Mouse (Mus musculus): ENCODE measurements around the gene Usp7. TPM values are rescaled to one million over a fixed set of nuclear protein-coding genes. Genes with fewer than 3 reads are reported as not detected.
"Not testable (repeated sequence)": the region's sequence is repeated elsewhere in the genome, so short reads cannot be mapped to it uniquely, and the experiment has no call there.

Usp7 gene
- total RNA-seq, 2 experiments from 2014 or later = 93.2 to 93.6 TPM

DNA sequence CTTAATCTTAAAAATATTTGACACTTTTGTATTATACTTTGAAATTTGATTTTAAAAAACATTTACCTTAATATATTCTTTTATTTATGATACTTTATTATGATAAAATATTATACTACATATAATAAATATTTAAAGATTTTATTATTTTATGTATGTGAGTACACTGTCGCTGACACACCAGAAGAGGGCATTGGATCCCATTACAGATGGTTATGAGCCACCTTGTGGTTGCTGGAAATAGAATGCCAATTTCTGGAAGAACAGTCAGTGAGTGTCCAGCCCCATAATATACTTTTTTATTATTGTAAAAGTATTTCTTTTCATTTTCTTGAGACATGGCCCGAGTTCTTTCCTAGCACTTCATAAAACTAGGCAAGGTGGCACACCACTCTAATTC, 10.4 kb downstream of the Usp7 start:
- DNase-seq = no peak

DNA sequence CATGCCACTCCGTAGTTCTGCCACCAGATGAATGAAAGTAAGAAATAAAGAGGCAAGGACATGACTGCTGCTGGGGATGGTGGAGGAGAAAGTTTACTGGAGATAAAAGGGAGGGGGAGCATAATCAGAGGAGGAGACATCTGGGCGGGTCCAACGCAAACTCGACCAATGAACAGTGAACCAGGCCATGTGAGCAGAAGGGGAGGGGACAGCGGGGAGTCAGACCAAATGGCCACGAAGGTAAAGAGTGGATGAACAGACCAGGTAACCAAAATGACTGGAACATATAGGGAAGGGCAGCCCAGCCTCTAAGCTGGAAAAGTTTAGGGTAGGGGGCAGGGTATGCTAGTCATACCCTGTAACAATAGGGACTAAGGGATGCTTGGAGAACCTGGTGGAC, 10.9 kb downstream of the Usp7 start:
- DNase-seq = no peak

DNA sequence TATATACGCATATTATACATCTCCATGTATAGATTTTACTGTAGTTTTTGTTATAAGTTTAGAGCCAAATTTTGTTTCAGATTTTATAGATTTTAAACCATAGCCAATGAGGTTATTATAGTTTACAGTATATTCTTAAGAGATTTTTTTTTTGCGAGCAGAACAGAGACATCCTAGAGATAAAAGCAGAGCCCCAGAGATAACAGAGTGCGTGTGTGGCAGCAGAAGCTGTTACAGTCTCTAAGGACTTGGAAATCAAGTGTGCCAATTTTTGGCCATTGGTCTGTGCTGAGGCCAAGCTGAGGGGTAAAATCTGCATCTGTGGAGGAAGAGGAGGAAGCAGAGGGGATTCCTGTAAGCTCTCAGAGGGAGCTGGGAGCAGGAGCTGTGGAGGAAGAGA, 11.9 kb downstream of the Usp7 start:
- no peak for DNase-seq

GRCm38 (mm10) chr16:8778697-8779096, 13.4 kb downstream of the Usp7 start:
- DNase-seq = no peak

DNA sequence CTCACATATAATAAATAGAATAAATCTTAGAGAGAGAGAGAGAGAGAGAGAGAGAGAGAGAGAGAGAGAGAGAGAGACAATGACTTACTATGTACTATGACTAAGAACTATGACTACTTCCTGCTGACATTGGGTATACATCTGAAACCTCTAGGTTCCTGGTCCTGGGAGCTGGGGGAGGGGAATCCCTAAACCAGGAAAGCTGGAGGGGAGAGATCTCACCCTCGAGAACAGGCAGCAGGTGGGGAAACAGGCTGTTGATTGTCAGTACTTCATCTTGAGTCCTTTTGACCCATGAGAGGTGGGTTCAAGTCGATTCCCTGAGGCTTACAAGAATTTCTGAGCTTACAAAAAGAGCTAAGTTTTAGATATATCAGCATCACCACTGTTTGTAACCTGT, 14.9 kb downstream of the Usp7 start:
- no peak for DNase-seq

GRCm38 (mm10) chr16:8776634-8777033, 15.5 kb downstream of the Usp7 start:
- DNase-seq = no peak

- DNase-seq = no peak
Observed at GRCm38 (mm10) chr16:8771086-8771485, 21.0 kb downstream of the Usp7 start.

GRCm38 (mm10) chr16:8770342-8770741, 21.8 kb downstream of the Usp7 start:
- DNase-seq = not testable (repeated sequence)

- DNase-seq = no peak
Observed at GRCm38 (mm10) chr16:8769466-8769865, 22.6 kb downstream of the Usp7 start.

GRCm38 (mm10) chr16:8769065-8769464, 23.0 kb downstream of the Usp7 start:
- DNase-seq = peak; percentile 80

GRCm38 (mm10) chr16:8768588-8768987, 23.5 kb downstream of the Usp7 start:
- DNase-seq = no peak

- no peak for DNase-seq
Observed at GRCm38 (mm10) chr16:8768071-8768470, 24.0 kb downstream of the Usp7 start.

DNA sequence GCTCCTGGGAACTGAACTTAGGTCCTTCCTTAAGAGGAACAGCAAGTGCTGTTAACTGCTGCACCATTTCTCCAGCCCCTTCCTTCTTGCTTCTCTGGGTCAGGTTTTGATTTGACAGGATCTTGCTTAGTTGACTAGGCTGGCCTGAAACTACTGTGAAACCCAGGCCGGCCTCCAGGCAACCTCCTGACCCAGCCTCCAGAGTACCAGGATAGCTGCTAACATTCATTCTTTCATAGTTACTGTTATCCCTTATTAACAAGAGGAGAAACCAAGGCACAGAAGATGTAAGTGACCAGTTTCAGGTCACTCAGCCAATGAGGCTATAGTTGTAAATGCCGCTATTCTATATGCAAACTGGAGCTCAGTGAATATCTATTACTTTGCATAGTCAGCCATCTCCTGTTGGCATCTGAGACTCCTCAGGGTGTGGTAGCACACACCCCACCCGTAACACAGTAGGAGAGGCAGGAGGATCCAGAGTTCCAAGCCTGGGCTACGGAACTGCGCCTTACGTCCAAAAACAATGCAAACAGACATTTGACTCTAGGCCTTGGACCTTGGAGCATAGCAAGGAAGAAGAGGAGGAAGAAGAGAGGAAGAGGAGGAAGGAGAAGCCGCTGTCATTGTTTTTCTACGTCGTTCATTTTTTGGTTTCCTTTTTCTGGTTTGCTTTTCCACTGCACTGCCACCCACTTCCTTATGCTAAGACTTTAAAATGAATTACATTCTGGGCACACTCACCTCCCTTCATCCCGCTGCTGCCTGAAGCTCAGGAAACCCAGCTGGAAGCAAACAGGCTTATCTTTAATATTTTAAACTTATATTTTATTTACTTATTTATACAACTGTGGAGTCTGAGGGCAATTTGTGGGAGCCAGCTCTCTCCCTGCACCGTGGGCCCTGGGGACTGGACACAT, 24.7 kb downstream of the Usp7 start:
- DNase-seq = no peak

- DNase-seq = no peak
Observed at GRCm38 (mm10) chr16:8766196-8766595, 25.9 kb downstream of the Usp7 start.

GRCm38 (mm10) chr16:8764124-8764907, 27.8 kb downstream of the Usp7 start:
- DNase-seq = no peak

- DNase-seq = no peak
Observed at GRCm38 (mm10) chr16:8763028-8763427, 29.1 kb downstream of the Usp7 start.

DNA sequence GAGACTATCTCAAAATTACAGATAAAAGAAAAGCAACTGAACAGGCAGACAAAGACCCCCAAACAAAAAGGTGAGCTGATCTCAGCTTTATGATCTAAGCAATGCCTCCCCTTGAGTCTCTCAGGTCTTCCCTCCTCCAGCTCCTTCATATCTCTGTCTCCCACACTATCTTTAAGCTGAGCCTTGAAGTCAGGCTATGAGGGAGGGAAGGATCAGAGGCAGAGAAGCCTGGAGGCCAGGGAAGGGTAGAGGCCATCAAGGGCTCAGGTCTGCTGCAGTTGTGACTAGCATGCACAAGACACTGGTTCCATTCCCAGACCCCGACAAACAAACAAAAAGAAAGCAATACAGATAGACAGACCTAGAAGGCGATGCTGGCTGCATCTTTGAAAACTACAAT, 30.2 kb downstream of the Usp7 start:
- DNase-seq = no peak

- no peak for DNase-seq
Observed at GRCm38 (mm10) chr16:8761005-8761404, 31.1 kb downstream of the Usp7 start.

- no peak for DNase-seq
Observed at GRCm38 (mm10) chr16:8758979-8759378, 33.1 kb downstream of the Usp7 start.

- no peak for DNase-seq
Observed at GRCm38 (mm10) chr16:8758193-8758592, 33.9 kb downstream of the Usp7 start.

DNA sequence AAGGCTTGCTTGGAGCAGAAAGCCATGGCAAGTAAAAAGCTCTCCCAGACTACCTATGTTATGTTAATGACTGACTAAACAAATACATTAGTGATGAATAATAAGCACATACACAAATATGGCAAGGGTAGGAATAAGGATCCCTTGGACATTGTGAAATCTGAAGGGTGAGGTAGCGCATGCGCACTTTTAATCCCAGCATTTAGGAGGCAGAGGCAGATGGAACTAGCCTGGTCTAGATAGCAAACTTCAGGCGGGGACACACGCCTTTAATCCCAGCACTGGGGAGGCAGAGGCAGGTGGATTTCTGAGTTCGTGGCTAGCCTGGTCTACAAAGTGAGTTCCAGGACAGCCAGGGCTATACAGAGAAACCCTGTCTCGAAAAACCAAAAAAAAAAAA, 34.5 kb downstream of the Usp7 start:
- DNase-seq = not testable (repeated sequence)

DNA sequence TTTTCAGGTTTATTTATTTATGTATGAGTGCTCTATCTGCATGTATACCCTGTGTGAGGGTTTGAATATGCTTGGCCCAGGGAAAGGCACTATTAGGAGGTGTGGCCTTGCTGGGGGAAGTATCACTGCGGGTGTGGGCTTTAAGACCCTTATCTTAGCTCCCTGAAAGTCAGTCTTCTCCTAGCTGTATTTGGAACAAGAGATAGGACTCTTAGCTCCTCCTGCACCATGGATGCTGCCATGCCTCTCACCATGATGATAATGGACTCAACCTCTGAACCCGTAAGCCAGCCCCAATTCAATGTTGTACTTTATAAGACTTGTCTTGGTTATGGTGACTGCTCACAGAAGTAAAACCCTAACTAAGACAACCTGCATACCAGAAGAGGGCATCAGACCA, 39.8 kb downstream of the Usp7 start:
- DNase-seq = no peak

GRCm38 (mm10) chr16:8751555-8752235, 40.4 kb downstream of the Usp7 start:
- DNase-seq = no peak
